In the genomic region with DNA sequence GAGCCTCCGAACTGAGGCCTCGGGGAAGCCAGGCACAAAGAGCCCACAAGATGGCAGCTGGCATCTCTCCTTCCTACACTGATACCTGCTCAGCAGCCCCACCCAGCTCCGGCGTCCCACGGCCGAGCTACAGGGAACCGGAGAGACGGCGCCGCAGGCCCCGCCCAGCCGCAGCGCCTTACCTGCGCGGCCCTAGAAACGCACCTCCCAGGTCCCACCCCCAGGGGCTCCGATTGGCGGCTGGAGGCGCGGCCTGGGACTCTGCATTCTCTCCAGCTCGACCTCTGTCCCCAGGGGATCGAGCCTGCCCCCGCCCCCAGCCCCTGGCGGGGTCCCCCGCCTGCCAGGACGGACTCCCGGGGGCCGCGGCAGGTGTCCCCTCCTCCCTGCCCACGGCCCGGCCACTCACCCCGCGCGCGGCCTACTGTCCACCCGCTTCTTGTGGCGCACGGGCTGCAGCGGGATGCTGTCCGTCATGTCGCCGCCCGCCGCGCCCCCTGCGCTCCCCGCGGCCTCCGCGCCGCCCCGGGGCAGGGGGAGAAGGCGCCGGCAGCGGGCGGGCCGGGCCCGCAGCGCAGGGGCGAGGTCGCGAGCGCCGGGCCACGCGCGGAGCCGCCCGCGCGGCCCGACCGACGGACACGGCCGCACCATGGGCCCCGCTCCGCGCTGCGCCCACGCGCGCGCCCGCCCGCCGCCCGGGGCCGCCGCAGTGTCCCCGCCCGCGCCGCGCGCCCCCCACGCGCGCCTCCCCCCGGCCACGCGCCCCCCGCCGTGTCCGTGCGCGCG, we compare ENCODE assay signal across 7 mouse cellular contexts. TPM values are rescaled to one million over a fixed set of nuclear protein-coding genes. Genes with fewer than 3 reads are reported as not detected.
DNase-seq lines count a peak whose midpoint lies in the region; TF ChIP-seq lines count a peak whose summit lies in the region.

No protein-coding gene starts in this region.

- no peak for TF ChIP-seq POLR2A in spleen, adult 2 months (IDR thresholded peaks at IDR 0.05; ENCODE audit: low read depth, low read length)

- TF ChIP-seq CTCF in spleen, adult 2 months (IDR thresholded peaks at IDR 0.05; ENCODE audit: extremely low read depth, insufficient read depth, insufficient read length, insufficient replicate concordance): no peak

- intact Hi-C loops in left cerebral cortex, postnatal 36 days (cut with DNase I): loop anchor here (5.0 kb wide), 1 partner anchor 49 kb away; no protein-coding TSS in a partner anchor

- H3K27me3 ChIP-seq in midbrain, embryonic 10.5 days (ENCODE audit: low read depth, poor library complexity, severe bottlenecking): no peaks in the 10 kb centered on the region
- H3K27me3 ChIP-seq in spleen, adult 2 months (ENCODE audit: control insufficient read depth, insufficient read depth, low read length): peaks cover 10% of the 10 kb centered on the region

- 0 out of 2 replicates have a peak, but pooled peaks cover 3% of the 10 kb centered on the region for H3K9me3 ChIP-seq in midbrain, embryonic 10.5 days (replicated peaks)

- 3% methylated on average over 93 of the region's 108 CpGs for WGBS in midbrain, embryonic 10.5 days
- 8% methylated on average over 83 of the region's 108 CpGs for WGBS in spleen, adult 2 months

- H3K4me3 ChIP-seq in midbrain, embryonic 10.5 days: peak overlapping the region; percentile 91
- H3K4me3 ChIP-seq in spleen, adult 2 months (ENCODE audit: extremely low read depth, insufficient read depth, insufficient read length): peak overlapping the region; percentile 51

- peaks cover 18% of the 10 kb centered on the region for H3K4me1 ChIP-seq in midbrain, embryonic 10.5 days
- H3K4me1 ChIP-seq in spleen, adult 2 months (ENCODE audit: control insufficient read depth, insufficient read depth, insufficient read length): peaks cover 5% of the 10 kb centered on the region; the same call in 1 of the 2 replicates

- peak; percentile 76 for DNase-seq in adrenal gland, postnatal 25 days
- DNase-seq in embryo, embryonic 10.5 days (ENCODE audit: low spot score): peak; percentile 70
- peak; percentile 60 to 66 for DNase-seq in heart, adult 18-20 months
- DNase-seq in kidney, adult 11 months: peak; percentile 92
- peak; percentile 80 to 86 for DNase-seq in left cerebral cortex, postnatal 36 days (ENCODE audit: low spot score in 2 of 2)
- DNase-seq in midbrain, embryonic 10.5 days (ENCODE audit: low spot score): peak; percentile 76
- peak in 1 of 2 experiments; percentile 32 for DNase-seq in spleen, adult 2 months (ENCODE audit: low read depth in 1 of 2, low spot score in 2 of 2)

- peaks cover 19% of the 10 kb centered on the region for H3K36me3 ChIP-seq in midbrain, embryonic 10.5 days
- no peaks in the 10 kb centered on the region for H3K36me3 ChIP-seq in spleen, adult 2 months (ENCODE audit: control insufficient read depth, insufficient read depth, low read length)

- H3K27ac ChIP-seq in midbrain, embryonic 10.5 days (replicated peaks): peak overlapping the region; percentile 93
- H3K27ac ChIP-seq in spleen, adult 2 months (ENCODE audit: insufficient read depth, low read length): no peak overlapping the region

RNA-seq across cellular contexts. Expression of gene Atp9a, which starts 0.7 kb away (rescaled TPM):
- 60.9 and 63.6 TPM in 2 replicates for total RNA-seq in adrenal gland, postnatal 25 days (2021)
- 10 to 100 TPM; 50.2 to 56.7 TPM for total RNA-seq in heart, adult 18-20 months (2021)
- total RNA-seq in left cerebral cortex, postnatal 36 days (2021): 100 to 1,000 TPM; 390 to 450 TPM
- polyA plus RNA-seq in midbrain, embryonic 10.5 days (2016; fragmentation: Nextera tagmentation; extraction: Ambion mirVana): 15.5 and 23.0 TPM in 2 replicates
- polyA plus RNA-seq in spleen, adult 2 months (2012; rRNA removed): 13.0 and 13.2 TPM in 2 replicates

RNA-seq across cellular contexts. Expression of gene Sall4, which starts 26.3 kb away (rescaled TPM):
- not detected in 2 replicates for total RNA-seq in adrenal gland, postnatal 25 days (2021)
- 1 to 10 TPM; 1.2 to 1.9 TPM for total RNA-seq in heart, adult 18-20 months (2021)
- total RNA-seq in left cerebral cortex, postnatal 36 days (2021): under 1 TPM in 1 of 2 experiments, not detected in 1; 0.18 TPM
- polyA plus RNA-seq in midbrain, embryonic 10.5 days (2016; fragmentation: Nextera tagmentation; extraction: Ambion mirVana): 53.9 and 74.3 TPM in 2 replicates
- not detected in 2 replicates for polyA plus RNA-seq in spleen, adult 2 months (2012; rRNA removed)
